Mouse (Mus musculus) hindbrain, embryonic 12.5 days (tissue): ENCODE data around the gene Rrp1. TPM values are rescaled to one million over a fixed set of nuclear protein-coding genes. Genes with fewer than 3 reads are reported as not detected.
"Not testable (repeated sequence)": the region's sequence is repeated elsewhere in the genome, so short reads cannot be mapped to it uniquely, and the experiment has no call there.

Source experiments
- ATAC-seq: fragments of 200-750 bp; cut with Nextera tagmentation; 2 replicates; pipeline ENCODE4 v1.8.0; 2017; ENCODE audit warnings: moderate TSS enrichment; ENCODE audit not compliant: low FRiP score
- H3K27ac ChIP-seq: fragments of 300-500 bp; sonication (generic); 2 replicates; pipeline ENCODE4 v1.5.1; 2016; ENCODE audit warnings: mild to moderate bottlenecking
- H3K27me3 ChIP-seq: fragments of 300-500 bp; sonication (generic); 2 replicates; pipeline ENCODE4 v1.6.1; 2016; ENCODE audit warnings: mild to moderate bottlenecking
- H3K36me3 ChIP-seq: fragments of 300-500 bp; sonication (generic); 2 replicates; pipeline ENCODE4 v1.6.1; 2016; ENCODE audit warnings: mild to moderate bottlenecking
- H3K4me1 ChIP-seq: fragments of 300-500 bp; sonication (generic); 2 replicates; pipeline ENCODE4 v1.6.1; 2016
- H3K4me2 ChIP-seq: fragments of 300-500 bp; sonication (generic); replicated peaks from 2 replicates; pipeline ENCODE4 v1.6.1; 2016; ENCODE audit warnings: mild to moderate bottlenecking
- H3K4me3 ChIP-seq: fragments of 300-500 bp; sonication (generic); 2 replicates; pipeline ENCODE4 v1.5.1; 2016; ENCODE audit warnings: mild to moderate bottlenecking
- H3K9ac ChIP-seq: fragments of 300-500 bp; sonication (generic); 2 replicates; pipeline ENCODE4 v1.6.1; 2016; ENCODE audit warnings: mild to moderate bottlenecking, moderate library complexity
- H3K9me3 ChIP-seq: fragments of 300-500 bp; sonication (generic); replicated peaks from 2 replicates; pipeline ENCODE4 v1.6.1; 2016; ENCODE audit warnings: mild to moderate bottlenecking
- WGBS: fragments of 180-500 bp; shearing (Covaris S2); methylation state at CpG from one replicate; pipeline ENCODE4 v1.1.7; 2016; 5-methylcytosine and 5-hydroxymethylcytosine counted together
- polyA plus RNA-seq: library from polyadenylated mRNA; unstranded; fragments of >200 nt; fragmentation: Nextera tagmentation; extraction: Ambion mirVana; gene quantifications from 2 replicates; pipeline ENCODE4 v1.2.1, GENCODE M21; 2016

Gene Rrp1
- polyA plus RNA-seq, 1 experiment from 2014 or later: 339 TPM

DNA sequence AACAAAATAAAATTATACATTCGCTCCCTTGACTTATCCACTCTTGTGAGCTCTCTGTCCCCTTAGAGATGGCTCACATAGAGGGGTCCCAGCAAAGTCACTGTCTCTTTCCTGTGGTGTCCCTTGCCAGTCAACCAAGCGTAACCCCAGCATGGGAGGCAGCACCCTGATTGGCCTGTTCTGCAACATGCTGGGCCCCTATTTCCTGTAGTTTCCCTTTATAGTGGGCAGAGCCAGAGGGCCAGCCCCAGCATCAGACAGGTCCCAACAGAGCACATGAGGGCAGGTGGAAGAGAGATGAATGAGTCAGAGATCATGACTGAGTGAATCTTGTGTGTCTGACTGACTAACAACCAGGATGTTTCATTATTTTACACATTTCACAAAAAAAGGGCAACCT is 8.1 kb upstream of the Rrp1 start:
- H3K27ac ChIP-seq: no peak overlapping the region
- peaks cover 8% of the 10 kb centered on the region; the same call in 1 of the 2 replicates for H3K4me1 ChIP-seq
- H3K27me3 ChIP-seq: no peaks in the 10 kb centered on the region
- H3K4me2 ChIP-seq: no peak overlapping the region
- no peaks in the 10 kb centered on the region for H3K36me3 ChIP-seq
- 85% methylated on average over 2 of the region's 2 CpGs for WGBS
- ATAC-seq: no peak
- H3K9ac ChIP-seq: no peak overlapping the region
- H3K4me3 ChIP-seq: no peak overlapping the region
- H3K9me3 ChIP-seq: no peaks in the 10 kb centered on the region

- no peak overlapping the region for H3K4me2 ChIP-seq
- H3K4me1 ChIP-seq: no peaks in the 10 kb centered on the region
- H3K9ac ChIP-seq: no peak overlapping the region
- no peaks in the 10 kb centered on the region for H3K36me3 ChIP-seq
- no peak overlapping the region for H3K27ac ChIP-seq
- WGBS: 91% methylated on average over 2 of the region's 2 CpGs
- no peaks in the 10 kb centered on the region for H3K27me3 ChIP-seq
- ATAC-seq: no peak
- H3K9me3 ChIP-seq: no peaks in the 10 kb centered on the region
- no peak overlapping the region for H3K4me3 ChIP-seq
Observed at GRCm38 (mm10) chr10:78418791-78419190, 5.9 kb upstream of the Rrp1 start.

- Histone ChIP-seq H3K9me3 (no peaks in the 10 kb centered on the region), H3K4me3 (no peak overlapping the region), H3K27ac (no peak overlapping the region), H3K27me3 (no peaks in the 10 kb centered on the region), H3K9ac (no peak overlapping the region), H3K4me2 (no peak overlapping the region), H3K4me1 (no peaks in the 10 kb centered on the region), H3K36me3 (no peaks in the 10 kb centered on the region)
- WGBS: 46% methylated on average over 5 of the region's 5 CpGs
- ATAC-seq: no peak
Observed at GRCm38 (mm10) chr10:78417888-78418287, 5.0 kb upstream of the Rrp1 start.

DNA sequence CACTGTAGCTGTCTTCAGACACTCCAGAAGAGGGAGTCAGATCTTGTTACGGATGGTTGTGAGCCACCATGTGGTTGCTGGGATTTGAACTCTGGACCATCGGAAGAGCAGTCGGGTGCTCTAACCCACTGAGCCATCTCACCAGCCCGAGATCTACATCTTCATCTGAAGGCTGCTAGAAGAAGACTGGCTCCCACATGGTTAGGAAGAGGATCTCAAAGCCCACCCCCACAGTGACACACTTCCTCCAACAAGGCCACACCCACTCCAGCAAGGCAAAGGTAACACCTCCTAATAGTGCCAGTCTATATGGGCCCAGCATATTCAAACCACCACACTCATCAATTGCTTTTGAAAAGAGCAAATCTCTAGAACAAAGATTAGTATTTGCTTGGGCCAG is 2.1 kb upstream of the Rrp1 start:
- peaks cover 10% of the 10 kb centered on the region for H3K36me3 ChIP-seq
- H3K4me3 ChIP-seq, H3K27ac ChIP-seq, H3K9ac ChIP-seq, H3K4me1 ChIP-seq, H3K27me3 ChIP-seq, ATAC-seq, H3K9me3 ChIP-seq, H3K4me2 ChIP-seq: not testable (repeated sequence)
- 87% methylated on average over 3 of the region's 4 CpGs for WGBS

- peaks cover 10% of the 10 kb centered on the region for H3K4me1 ChIP-seq
- ATAC-seq: no peak
- 46% methylated on average over 7 of the region's 7 CpGs for WGBS
- H3K9me3 ChIP-seq: no peaks in the 10 kb centered on the region
- no peaks in the 10 kb centered on the region for H3K27me3 ChIP-seq
- H3K4me3 ChIP-seq: peak overlapping the region; percentile 95
- H3K9ac ChIP-seq: peak overlapping the region; percentile 90
- H3K27ac ChIP-seq: 0 out of 2 replicates have a peak overlapping the region, but pooled peaks have one; percentile 30
- H3K36me3 ChIP-seq: peaks cover 28% of the 10 kb centered on the region
- peak overlapping the region; percentile 83 for H3K4me2 ChIP-seq
Observed at GRCm38 (mm10) chr10:78413152-78413520, 293 bp upstream of the Rrp1 start.

DNA sequence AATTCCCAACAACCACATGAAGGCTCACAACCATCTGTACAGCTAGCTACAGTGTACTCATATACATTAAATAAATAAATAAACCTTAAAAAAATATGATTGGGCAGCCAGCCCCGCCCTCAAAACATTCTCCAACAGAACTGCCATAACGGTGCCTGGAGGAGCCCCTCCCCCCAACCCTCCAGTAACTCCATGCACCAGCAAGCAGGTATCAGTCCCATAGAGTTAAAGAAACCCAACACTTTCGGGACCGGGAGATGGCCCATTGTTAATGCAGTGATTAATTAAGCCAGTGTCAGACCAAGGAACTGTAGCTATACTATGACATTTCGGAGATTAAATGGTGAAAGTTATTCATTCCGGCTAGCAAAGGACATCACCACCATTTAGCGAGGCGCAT is 992 bp downstream of the Rrp1 start:
- no peaks in the 10 kb centered on the region for H3K27me3 ChIP-seq
- peak; percentile 3; the same call in 1 of the 2 replicates for ATAC-seq
- peak overlapping the region; percentile 88; the same call in 1 of the 2 replicates for H3K27ac ChIP-seq
- H3K36me3 ChIP-seq: peaks cover 41% of the 10 kb centered on the region
- H3K4me2 ChIP-seq: peak overlapping the region; percentile 83
- H3K4me1 ChIP-seq: peaks cover 10% of the 10 kb centered on the region
- peak overlapping the region; percentile 95 for H3K4me3 ChIP-seq
- H3K9ac ChIP-seq: peak overlapping the region; percentile 90
- no peaks in the 10 kb centered on the region for H3K9me3 ChIP-seq
- 21% methylated on average over 8 of the region's 8 CpGs for WGBS

DNA sequence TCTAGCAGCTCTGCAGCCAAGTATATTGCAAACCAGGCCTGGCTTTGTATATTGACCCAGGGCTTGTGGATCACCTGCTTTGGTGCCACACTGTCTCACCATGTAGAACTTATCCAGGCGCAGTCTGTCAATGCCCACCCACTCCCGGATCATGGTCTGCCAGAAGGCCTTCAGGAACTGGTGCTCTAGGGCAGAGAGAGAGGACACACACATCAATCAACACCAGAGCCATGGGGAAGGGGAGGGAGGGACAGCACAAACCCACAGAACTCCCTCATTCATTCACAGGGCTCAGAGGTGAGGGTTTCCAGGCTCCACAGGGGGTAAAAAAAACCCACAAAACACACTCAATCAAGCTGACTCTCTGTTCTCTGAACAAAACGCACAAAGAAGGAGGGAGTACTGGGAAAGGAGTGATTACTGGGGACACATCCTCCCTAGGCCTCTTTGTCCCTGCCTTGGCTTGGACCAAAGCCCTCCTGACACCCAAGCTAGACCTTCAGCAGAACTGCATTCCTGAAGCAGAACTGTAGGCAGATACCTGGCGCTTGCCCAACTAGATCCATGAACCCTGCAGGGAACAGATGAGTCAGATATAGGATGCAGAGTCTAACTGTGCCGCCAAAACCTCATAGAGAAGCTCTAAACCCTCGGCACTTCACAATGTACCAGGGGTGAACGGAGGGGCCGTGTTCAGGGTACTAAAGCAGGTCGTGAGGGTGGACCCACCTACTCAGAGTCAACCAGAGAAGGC is 3.6 kb downstream of the Rrp1 start:
- Histone ChIP-seq H3K27me3 (no peaks in the 10 kb centered on the region), H3K4me1 (peaks cover 10% of the 10 kb centered on the region), H3K9ac (no peak overlapping the region), H3K27ac (no peak overlapping the region), H3K4me3 (no peak overlapping the region), H3K36me3 (peaks cover 64% of the 10 kb centered on the region), H3K4me2 (no peak overlapping the region), H3K9me3 (no peaks in the 10 kb centered on the region)
- ATAC-seq: no peak
- WGBS: 86% methylated on average over 9 of the region's 9 CpGs

GRCm38 (mm10) chr10:78407132-78407531 is 5.7 kb downstream of the Rrp1 start:
- no peak overlapping the region for H3K4me2 ChIP-seq
- no peak overlapping the region for H3K4me3 ChIP-seq
- no peaks in the 10 kb centered on the region for H3K27me3 ChIP-seq
- peaks cover 85% of the 10 kb centered on the region for H3K36me3 ChIP-seq
- H3K9me3 ChIP-seq: no peaks in the 10 kb centered on the region
- peaks cover 10% of the 10 kb centered on the region for H3K4me1 ChIP-seq
- WGBS: 94% methylated on average over 4 of the region's 4 CpGs
- ATAC-seq: no peak
- H3K9ac ChIP-seq: no peak overlapping the region
- H3K27ac ChIP-seq: no peak overlapping the region

DNA sequence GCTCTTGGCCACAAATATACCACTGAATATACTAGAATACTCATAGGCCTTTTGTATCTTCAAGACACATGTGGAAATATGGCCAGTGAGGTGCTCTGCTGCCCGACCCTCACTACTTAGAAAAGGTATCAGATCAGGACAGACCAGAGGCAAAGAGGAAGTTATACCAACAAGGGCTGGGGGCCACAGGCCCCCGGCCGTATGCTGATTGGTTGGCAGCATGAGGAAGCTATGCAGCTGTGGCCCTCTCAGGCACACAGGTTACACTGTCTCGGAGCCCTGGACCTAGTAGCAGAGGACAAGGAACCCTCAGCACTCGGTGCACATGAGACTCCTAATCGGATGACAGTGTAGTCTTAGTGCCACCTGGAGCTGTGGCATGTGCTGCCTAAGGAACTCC is 6.7 kb downstream of the Rrp1 start:
- no peaks in the 10 kb centered on the region for H3K4me1 ChIP-seq
- no peaks in the 10 kb centered on the region for H3K27me3 ChIP-seq
- 91% methylated on average over 6 of the region's 6 CpGs for WGBS
- peaks cover 95% of the 10 kb centered on the region for H3K36me3 ChIP-seq
- H3K9me3 ChIP-seq: no peaks in the 10 kb centered on the region
- no peak overlapping the region for H3K27ac ChIP-seq
- no peak overlapping the region for H3K4me2 ChIP-seq
- no peak overlapping the region for H3K9ac ChIP-seq
- no peak for ATAC-seq
- no peak overlapping the region for H3K4me3 ChIP-seq

- Histone ChIP-seq H3K4me1 (peaks cover 13% of the 10 kb centered on the region), H3K36me3 (peaks cover 81% of the 10 kb centered on the region), H3K27ac (no peak overlapping the region), H3K4me3 (no peak overlapping the region), H3K9ac (no peak overlapping the region), H3K4me2 (no peak overlapping the region), H3K27me3 (no peaks in the 10 kb centered on the region), H3K9me3 (no peaks in the 10 kb centered on the region)
- WGBS: 92% methylated on average over 14 of the region's 14 CpGs
- no peak for ATAC-seq
Observed at GRCm38 (mm10) chr10:78402301-78402922, 10.4 kb downstream of the Rrp1 start.

DNA sequence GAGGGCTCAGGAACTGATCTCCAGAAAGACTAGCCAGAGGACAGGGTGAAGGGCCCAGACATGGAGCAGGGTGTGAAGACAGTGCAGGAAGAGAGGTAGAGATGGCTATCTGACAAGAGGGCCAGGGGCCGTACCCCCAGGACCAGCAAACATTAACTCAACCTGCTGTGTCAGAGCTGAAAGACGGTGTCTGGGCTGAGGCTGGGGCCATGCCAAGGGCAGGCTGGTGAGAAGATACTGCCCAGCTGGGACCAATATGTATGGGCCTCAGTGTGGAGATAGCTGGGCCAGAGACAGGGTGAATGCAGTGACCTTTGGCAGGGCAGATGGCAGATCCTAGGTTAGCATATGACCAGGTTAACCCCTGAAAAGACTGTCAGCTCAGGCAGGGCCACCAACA is 11.7 kb downstream of the Rrp1 start:
- Histone ChIP-seq H3K4me1 (peaks cover 19% of the 10 kb centered on the region), H3K9ac (no peak overlapping the region), H3K9me3 (no peaks in the 10 kb centered on the region), H3K4me2 (no peak overlapping the region), H3K36me3 (peaks cover 69% of the 10 kb centered on the region), H3K27ac (no peak overlapping the region), H3K27me3 (no peaks in the 10 kb centered on the region), H3K4me3 (no peak overlapping the region)
- ATAC-seq: no peak
- 90% methylated on average over 2 of the region's 2 CpGs for WGBS

- peak overlapping the region; percentile 48; the same call in 1 of the 2 replicates for H3K27ac ChIP-seq
- no peak for ATAC-seq
Observed at GRCm38 (mm10) chr10:78399090-78399657, 13.7 kb downstream of the Rrp1 start.

GRCm38 (mm10) chr10:78396625-78396885 is 16.3 kb downstream of the Rrp1 start:
- peaks cover 27% of the 10 kb centered on the region for H3K4me1 ChIP-seq
- 0 out of 2 replicates have a peak overlapping the region, but pooled peaks have one; percentile 0 for H3K27ac ChIP-seq
- peaks cover 12% of the 10 kb centered on the region for H3K27me3 ChIP-seq
- no peaks in the 10 kb centered on the region for H3K9me3 ChIP-seq
- peak; percentile 49 for ATAC-seq
- 47% methylated on average over 4 of the region's 4 CpGs for WGBS
- H3K4me3 ChIP-seq: no peak overlapping the region
- H3K36me3 ChIP-seq: peaks cover 26% of the 10 kb centered on the region
- H3K9ac ChIP-seq: no peak overlapping the region
- H3K4me2 ChIP-seq: peak overlapping the region; percentile 24

More at GRCm38 (mm10) chr10:78399090-78399657, 13.7 kb downstream of the Rrp1 start:
- Histone ChIP-seq H3K9me3 (no peaks in the 10 kb centered on the region), H3K36me3 (peaks cover 52% of the 10 kb centered on the region), H3K27me3 (no peaks in the 10 kb centered on the region), H3K4me2 (no peak overlapping the region), H3K4me1 (peaks cover 26% of the 10 kb centered on the region), H3K9ac (no peak overlapping the region), H3K4me3 (no peak overlapping the region)
- WGBS: 40% methylated on average over 17 of the region's 17 CpGs
